Mouse (Mus musculus) frontal cortex, adult 2 months (tissue): Measurements from ENCODE around the gene Mindy4. TPM values are rescaled to one million over a fixed set of nuclear protein-coding genes. Genes with fewer than 3 reads are reported as not detected.
"Not testable (repeated sequence)": the region's sequence is repeated elsewhere in the genome, so short reads cannot be mapped to it uniquely, and the experiment has no call there.

ENCODE experiments used
- DNase-seq, 2 experiments: peaks; one replicate each; pipeline ENCODE4 v3.0.0; 2022; ENCODE audit warnings: low spot score in 1 of 2; ENCODE audit errors: extremely low spot score in 1 of 2
- polyA plus RNA-seq: library from polyadenylated mRNA; depleted of rRNA; stranded (reverse); fragments of >200 nt; gene quantifications from 2 replicates; pipeline ENCODE4 v1.2.3, GENCODE M21; 2012; rRNA removed

Gene Mindy4
- 9.2 and 10.2 TPM in 2 replicates for polyA plus RNA-seq

DNA sequence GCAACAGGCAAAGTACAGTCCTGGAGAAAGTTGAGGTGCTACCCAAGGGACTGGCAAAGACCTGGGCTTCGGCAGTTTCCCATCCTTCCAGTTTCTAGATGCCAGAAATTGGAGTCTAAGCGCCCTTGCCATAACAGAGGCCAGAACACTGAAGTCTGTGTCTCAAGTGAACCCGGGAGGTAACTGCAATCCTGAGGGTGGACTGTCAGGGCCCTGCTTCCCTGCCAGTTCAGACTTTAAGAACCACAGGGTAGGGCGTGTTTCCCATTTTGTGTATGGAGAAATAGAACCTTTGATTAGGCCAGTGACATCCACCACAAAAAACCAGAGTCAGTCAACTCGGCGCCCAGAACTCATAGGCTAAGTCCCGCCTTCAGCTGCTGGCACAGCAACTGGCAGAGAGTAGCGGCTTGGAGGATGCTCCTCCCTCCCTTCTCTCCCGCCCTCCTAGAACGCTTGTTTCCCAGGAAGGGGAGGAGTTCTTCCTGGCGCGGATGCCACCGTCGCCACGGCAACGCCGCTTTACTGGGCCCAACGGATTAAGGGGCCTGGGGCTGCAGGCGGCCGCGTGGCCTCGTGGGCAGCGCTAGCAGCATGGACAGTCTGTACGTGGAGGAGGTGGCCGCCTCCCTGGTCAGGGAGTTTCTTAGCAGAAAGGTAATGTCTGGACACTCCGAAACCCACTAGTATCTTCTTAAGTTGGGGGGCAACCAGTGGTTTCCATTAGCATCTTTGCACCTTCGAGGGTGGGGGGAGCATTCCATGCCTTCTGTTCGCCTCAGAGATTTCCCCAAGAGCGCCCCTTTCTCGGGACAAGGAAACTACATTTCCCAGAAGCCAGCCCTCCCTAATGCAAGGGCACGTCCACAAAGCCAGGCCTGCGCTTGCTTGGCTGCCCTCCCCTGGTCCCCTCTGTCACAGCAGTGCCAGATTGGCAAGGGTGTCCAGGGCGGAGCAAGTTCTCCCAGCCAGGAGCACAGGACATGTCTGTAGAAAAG lies at the start of gene Mindy4:
Mindy4 (plus strand) TSS at position 471 of the 998 bp plus-strand sequence.
- peak; percentile 86 to 90 for DNase-seq

DNA sequence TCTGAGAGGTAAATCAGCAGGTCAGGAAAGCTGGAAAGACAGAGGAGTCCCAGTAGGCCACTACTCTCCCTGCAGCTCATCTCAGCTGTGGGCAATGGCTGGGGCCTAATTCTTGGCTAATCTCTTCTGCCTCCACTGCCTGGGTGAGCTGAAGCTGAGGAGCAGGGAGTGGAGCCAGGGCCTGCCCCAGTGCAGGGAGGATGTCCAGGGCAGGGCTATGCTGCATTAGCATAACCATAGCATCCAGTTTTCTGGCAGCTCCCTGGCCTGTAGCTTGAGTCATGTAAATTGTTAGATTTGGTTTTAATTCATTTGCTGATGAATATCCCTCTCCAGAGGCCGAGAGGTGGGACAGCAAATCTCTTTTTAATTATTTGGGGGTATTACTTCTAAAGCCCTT lies 43.9 kb upstream of the Mindy4 start:
- DNase-seq, result no peak

DNA sequence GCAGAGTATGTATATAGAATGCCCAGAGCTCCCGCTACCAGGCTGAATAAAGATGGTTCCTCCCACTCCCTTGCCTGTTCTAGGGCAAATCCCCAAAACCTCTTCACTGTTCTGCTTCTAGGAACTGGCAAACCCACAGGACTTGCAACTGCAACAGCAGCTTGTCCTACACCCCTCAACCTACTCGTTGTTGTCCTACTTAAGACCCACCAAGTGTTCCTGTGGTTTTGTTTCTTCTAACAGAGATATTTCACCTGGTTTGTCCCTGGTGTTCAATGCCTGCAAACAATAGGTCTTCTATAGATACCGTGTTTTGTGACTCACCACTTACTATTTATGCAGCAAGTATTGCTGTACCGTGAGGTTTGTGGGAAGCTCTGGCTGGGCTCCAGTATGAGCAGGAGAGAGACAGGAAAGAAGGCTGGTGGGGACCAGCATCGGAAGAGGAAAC lies 41.8 kb upstream of the Mindy4 start:
- DNase-seq, result peak; percentile 53 to 84

DNA sequence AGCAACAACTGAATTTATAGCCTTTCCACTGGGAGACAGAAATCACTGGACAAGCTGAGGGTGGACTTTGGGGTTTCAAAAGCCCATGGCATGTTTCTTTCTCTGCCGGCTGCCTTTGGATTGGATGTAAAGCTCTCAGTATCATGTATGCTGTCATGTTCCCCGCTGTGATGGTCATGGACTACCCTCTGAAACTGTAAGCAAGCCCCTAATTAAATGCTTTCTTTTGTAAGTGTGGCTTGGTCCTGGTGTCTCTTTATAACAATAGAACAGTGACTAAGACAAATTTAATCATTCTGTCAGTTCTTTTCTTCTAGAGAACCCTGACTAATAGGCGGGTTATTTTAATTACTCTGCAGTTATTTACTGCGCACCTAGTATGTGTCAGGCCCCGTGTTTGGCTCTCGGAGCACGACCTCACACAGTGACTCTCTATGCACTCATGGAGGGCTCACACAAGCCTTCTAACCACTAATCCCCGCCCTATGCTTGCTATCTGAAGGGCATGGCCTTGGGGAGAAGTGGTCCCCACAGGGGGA lies 40.1 kb upstream of the Mindy4 start:
- no peak for DNase-seq

DNA sequence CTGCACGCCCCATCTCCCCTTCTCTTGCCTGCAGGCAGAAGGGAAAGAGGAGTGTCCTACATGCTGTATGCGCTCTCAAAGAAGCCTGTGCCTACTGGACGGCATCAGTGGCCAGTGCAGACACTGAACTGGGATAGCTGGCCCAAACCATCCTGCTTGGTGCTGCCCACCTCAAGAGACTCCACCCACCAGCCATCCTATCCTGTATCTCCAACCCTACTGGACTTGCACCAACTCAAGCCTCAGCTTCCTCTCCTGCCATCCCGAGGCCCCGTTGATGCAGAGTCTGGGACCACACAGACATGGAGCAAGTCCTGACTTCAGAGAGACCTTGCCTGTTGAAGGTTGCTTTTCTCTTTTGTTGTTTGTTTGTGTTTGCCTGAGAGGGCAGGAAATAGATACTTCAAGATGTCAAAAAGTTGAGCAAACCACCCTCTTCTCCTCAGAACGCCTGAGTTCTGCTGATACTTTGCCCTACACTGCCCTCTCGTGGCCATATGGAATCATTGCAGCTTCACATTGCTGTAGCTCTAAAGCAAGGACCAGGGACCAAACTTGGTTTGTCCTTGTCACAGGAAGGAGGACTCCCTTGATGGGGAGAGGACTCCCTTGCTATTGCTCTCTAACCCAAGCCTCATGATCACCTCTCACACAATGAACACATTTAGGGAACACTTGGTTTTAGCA lies 36.3 kb upstream of the Mindy4 start:
- peak; percentile 34 to 90 for DNase-seq

DNA sequence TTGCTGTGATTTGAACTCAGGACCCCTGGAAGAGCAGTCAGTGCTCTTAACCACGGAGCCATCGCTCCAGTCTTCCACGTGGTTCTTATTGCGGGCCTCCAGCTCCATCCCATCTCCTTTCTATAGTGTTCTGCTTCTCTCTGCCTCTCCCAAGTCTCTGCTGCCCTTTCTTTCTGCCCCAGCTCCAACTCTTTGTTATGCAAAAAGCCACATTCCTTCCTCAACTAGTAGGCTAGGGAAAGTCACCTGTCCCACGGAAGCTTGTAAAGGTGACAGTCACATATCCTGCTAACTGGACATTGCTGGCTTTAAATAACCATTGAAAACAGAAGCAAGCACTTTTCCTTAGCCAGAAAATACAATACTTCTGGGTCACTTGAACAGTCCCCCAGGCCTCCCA lies 33.4 kb upstream of the Mindy4 start:
- no peak for DNase-seq

DNA sequence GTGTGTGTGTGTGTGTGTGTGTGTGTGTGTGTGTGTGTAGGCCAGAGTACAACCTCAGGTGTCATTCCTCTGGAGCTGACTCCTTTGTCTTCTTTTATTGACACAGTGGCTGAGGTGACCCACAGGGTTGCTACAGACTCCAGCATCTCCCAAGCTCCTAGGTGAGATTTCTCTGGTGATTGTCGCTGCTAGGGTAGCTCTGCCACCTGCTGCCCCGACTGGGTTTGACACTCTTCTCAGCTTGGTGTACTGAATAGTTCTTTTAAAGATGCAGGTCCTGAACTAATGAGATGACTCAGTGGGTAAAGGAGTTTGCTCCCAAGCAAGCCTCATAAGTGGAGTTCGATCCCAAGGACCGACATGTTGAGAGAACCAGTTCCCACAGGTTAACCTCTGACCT lies 31.5 kb upstream of the Mindy4 start:
- peak in 1 of 2 experiments; percentile 37 for DNase-seq

DNA sequence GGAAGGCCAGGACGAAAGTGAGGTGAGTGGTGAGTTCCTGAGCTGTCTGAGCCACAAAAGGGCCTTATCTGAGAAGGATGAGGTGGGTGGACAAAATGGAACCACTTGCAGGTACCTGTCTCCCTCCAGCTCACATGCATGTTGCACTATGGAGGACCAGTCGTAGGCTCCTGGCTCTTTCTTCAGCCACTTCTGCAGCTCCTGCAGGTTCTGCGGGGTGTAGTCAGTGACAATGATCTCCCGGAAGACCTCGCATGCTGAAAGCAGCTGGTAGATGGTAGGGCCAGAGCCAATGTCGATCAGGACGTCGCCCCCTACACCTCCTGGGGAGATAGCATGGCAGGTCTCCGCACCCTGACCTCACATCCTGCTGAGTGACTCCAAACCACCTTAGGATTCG lies 30.0 kb upstream of the Mindy4 start:
- DNase-seq, result no peak

DNA sequence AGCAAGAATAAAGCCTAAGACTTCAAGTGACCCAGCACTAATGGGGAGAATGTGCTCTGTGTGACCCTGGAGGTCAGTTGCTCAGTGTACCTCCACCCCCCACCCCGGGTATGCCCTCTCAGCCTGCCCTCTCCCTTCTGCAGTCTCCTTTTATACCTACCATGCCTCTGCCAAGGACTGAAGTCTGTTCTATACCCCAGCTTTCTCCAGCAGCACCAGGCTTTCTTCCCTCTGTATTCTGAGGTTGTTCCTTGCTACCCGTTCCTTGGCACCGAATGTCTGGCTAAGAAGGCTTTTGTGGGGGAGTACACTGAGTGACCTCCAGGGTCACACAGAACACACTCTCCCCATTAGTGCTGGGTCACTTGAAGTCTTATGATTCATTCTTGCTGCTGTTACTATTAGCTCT lies 29.2 kb upstream of the Mindy4 start:
- no peak for DNase-seq

DNA sequence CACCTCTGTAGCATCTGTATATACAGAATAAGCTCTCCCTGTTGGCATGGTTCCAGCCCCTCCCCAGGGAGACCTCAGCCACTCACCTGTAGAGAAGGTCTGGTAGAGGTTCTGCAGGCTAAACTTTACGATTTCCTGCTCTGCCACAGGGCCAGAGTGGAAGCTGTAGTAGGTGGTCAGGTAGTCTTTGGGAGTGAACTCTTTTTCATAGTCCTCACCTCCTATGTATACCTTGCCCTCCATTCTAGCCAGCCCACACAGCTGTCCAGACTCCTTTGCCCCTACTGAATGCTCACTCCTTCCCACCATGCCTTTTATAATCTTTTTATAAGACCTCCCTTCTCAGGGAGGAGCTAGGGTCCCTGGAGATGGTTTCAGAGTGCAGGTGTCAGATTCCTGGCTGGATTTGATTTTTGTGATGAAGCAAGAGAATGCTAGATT lies 28.4 kb upstream of the Mindy4 start, which contains the start of gene Inmt:
Inmt (minus strand) TSS at position 303 of the 441 bp plus-strand sequence.
- no peak for DNase-seq

DNA sequence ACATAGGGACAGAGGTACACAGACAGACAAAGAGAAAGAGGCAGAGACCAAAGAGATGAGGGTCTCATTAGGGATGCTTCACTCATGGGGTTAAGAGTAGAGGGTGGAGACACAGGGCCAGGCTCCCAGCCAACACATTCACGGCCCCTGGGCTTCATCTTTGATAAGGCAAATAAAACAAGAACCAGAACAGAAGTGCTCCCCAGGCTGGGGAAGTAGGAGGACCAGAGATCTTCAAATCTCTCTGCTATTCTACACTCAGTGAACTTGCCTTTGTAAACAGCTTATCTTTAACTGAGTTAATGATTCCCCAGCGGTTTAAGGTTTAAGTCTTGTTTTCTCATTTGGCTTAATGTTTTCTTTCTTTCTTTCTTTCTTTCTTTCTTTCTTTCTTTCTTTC lies 27.7 kb upstream of the Mindy4 start:
- no peak for DNase-seq

DNA sequence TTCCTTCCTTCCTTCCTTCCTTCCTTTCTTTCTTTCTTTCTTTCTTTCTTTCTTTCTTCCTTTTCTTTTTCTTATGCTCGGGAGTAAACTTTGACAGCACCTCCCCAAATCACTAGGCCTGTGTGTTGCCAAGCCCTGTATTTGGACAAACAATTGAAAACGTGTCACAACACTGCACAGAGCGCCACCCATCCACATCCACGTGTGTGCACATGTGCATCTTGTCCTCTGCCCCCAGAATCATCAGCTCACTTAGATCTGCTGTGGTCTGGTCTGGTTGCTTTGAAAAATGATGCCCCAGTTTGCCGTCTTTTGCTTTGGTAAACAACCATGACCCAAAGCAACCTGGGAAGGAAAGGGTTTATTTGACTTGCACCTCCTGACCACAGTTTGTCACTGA lies 27.3 kb upstream of the Mindy4 start:
- DNase-seq, result no peak

DNA sequence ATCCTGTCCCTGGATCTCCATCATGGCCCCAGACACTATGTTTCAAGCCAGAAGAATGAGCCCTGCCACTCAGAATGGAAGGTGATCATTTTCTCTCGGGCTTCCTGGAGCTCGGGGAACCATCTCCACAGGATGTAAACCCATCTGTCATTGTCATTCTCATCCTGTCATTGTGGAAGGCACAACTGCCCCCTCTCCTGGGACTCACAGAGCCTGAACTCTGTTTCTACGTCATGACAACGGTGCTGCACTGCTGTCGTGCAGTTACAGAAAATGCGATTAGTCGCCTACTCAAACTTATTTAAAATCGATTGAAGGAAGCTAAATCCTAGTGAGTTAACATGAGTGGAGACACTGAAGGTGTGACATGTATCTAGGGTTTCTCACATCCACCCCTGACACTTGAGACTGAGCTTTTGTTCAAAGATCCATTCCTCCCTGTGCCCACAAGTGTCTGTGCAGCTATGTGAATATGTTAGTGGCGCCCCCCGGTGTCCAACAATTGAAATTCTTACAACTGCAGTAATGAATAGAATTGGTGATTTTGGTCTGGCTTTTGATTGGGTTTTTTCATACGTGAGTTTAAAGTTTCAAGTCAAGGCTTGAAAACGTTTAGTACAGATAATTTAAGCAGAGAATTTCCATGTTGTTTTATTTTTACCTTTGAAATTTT lies 26.0 kb upstream of the Mindy4 start:
- DNase-seq, result peak in 1 of 2 experiments; percentile 59

DNA sequence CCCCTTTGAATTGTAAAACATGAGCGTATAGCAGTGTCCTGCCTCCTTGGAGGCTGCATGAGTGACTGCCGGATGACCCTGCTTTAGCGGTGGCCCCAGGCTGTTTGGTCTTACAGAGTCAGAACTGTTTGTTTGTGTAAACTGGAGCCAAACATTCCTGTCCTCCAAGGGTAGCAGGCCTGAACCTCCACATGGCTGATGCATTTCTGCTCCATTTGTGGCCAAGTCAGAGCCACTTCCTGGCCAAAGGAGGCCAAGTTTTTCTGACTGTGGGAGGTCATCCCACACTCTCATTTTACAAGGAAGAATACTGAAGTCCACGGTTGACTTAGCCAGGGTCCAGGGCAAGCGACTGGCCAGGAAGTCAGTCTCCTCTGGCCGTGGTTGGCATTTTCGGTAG lies 23.6 kb upstream of the Mindy4 start:
- no peak for DNase-seq

DNA sequence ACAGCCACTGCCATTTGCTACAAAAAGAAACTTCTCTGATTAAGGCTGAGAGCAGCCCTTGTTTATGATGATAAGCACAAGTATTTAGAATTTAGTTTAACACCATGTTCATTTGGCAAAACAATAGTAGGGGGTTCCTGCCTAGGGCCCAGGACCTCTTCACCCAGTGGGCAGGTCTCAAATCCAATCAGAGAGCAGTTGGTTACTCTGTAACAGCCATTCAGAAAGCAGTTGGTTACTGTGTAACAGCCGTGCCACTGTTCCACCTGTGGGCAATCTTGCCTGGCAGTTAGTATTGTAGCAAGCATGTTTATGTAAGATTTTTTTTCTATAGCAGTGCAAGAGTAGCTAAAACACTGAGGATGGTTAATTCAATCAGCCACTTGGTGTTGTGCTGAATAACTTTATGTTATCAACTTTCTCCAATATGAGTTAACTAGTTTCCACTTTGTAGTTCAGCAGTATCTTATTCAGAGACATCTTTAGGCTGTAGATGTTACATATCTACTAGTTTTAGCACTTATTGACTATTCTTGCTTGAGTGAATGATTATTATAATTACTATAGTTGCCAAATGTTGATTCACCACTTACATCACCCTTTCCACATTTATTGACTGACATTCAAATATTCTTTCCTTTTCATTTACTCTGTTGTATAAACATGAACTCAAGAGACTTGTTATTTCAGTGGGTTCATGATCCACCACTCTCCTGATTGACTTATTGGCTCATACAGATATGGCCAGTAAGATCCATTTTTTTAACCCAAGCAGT lies 20.3 kb upstream of the Mindy4 start:
- no peak for DNase-seq

DNA sequence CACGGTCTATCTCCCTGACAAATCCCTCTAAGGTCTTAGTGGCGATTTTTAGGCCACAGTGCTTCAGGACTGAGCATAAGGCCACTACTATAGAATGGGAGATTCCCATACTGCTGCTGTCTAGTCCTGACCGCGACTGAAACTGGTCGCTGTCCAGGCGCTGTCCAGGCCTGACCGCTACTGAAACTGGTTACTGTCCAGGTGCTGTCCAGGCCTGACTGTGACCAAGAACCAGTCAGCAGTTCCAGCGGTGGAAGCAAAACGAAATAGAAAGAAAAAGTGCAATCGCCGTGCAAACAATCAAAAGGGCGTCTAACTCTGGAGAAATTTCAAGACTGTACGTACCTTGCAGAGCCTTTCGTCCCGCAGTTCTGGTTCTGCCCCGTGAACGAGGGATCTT lies 15.4 kb upstream of the Mindy4 start:
- not testable (repeated sequence) for DNase-seq

DNA sequence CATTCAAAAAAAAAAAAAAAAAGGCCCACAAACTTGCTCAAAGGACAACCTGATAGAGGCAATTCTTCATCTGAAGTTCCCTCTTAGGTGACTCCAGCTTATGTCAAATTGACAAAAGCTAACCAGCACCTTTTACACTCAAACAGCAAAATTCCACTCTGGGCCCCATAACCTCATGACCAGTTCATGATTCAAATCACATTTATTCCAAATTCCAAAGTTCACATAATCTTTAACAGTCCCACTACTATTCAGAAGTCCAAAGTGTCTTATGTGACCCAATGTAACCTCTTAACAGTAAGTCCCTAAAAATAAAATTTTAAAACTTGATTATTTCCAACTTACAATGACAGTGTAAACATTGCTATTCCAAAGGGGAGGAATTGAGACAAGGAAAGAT lies 13.8 kb upstream of the Mindy4 start:
- no peak for DNase-seq

DNA sequence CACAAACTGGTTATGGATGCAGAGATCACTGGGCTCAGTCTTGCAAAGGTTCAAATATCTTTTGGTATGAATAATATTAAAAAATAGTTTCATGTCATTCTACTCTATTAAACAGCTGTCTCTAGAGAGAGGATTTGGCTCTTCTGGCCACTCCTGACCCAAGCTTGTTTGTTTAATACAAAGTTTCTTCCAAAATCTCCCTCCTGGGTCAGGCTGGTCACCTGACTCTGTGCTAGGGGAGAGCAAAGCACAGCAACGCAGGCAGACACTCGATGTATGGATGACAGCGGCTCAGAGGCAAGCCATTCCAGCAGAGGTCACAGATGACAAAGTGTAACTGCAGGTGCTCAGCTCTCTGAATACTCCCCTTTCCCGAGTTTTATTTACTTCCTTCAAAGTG lies 11.6 kb upstream of the Mindy4 start:
- no peak for DNase-seq

DNA sequence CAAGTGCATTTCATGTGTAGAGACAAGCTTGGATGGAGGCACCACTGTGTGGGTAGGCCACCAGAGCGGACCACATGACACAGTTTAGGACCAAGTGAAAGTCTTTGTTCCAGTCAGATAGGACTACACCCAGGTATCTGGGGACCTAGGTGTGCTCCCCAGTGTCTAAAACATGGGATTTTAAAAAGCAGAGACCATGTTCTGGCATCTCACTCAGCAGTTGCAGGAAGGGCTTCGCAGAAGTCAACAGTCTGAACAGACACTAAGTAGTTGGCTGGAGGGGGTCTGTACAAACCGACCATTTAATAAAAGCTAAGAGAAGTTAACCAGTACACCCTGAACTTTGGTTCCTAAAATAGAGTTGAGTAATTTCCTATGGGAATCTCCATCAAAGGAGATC lies 10.0 kb upstream of the Mindy4 start:
- DNase-seq, result no peak

DNA sequence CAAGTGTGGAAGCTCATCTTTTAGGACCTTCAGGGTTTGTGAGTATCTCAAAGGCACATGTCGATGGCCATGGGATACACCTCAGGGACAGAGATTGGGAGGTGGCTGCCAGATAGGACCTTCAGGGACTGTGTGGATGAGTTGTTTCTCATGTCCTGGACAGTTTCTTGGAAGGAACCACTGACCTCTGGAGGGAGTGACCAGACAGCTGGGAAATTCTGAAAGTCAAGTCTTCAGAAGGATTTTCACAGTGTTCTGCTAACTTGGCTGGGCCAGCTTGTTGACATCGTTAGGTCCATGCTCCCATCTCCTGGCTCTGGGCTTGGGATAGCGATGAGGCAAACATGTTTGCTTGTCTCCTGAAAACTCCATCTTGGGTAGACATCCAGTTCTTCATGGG lies 4.1 kb upstream of the Mindy4 start:
- DNase-seq, result no peak
